ENCODE assay signal across 12 mouse cellular contexts in genomic region chr4:126035413-126035812, GRCm38 (mm10).
"Had no signal": no experiment of that assay in that cellular context is flagged by ENCODE, and none has a peak within 500 bp of the region (broad histone marks: within the 10 kb centered on the region; RNA-seq: fewer than 3 reads in every experiment).

No protein-coding gene starts in this region.

- ATAC-seq: intestine, embryonic 15.5 days; liver, embryonic 12.5 days; lung, postnatal 0 days; midbrain, embryonic 15.5 days had no signal

- DNase-seq: kidney, adult 11 months; kidney, adult 8-10 months; kidney, postnatal 10 days; kidney, postnatal 36 days; liver; lung, embryonic 14.5 days; thymus, adult 2 months; thymus, postnatal 14 days had no signal
